Mouse (Mus musculus) 3134 (cell line): ENCODE results near the gene Vmn2r65.

ENCODE experiments used
- DNase-seq: peaks from one replicate; pipeline ENCODE4 v3.0.0-alpha.2; 2011; ENCODE audit warnings: low spot score; ENCODE audit not compliant: insufficient read length; ENCODE audit errors: extremely low read depth

Gene Vmn2r65

GRCm38 (mm10) chr7:84964015-84964414, at the start of gene Vmn2r65:
TSS of gene Vmn2r65 (minus strand) at chr7:84964115.
- no peak for DNase-seq

- DNase-seq, result no peak
These were observed 48.3 kb upstream of the Vmn2r65 start, which contains the start of gene Vmn2r66 for GRCm38 (mm10) chr7:85012168-85012567. TSS of gene Vmn2r66 (minus strand) at chr7:85012268.

- no peak for DNase-seq
These were observed 32.8 kb upstream of the Vmn2r65 start for GRCm38 (mm10) chr7:84996694-84997093.
